Mouse (Mus musculus) hindbrain, embryonic 15.5 days (tissue): ENCODE results near the gene Adam21. TPM values are rescaled to one million over a fixed set of nuclear protein-coding genes. Genes with fewer than 3 reads are reported as not detected.
A peak's percentile ranks its signal among the peaks of the same experiment; 100 is the strongest.
"Not testable (repeated sequence)": the region's sequence is repeated elsewhere in the genome, so short reads cannot be mapped to it uniquely, and the experiment has no call there.

Experiments used
- ATAC-seq: fragments of 200-750 bp; cut with Nextera tagmentation; 2 replicates; pipeline ENCODE4 v1.8.0; 2017; ENCODE audit warnings: low read depth, moderate number of reproducible peaks, moderate TSS enrichment; ENCODE audit not compliant: low FRiP score
- H3K27ac ChIP-seq: fragments of 300-500 bp; sonication (generic); replicated peaks from 2 replicates; pipeline ENCODE4 v1.5.1; 2015; ENCODE audit warnings: mild to moderate bottlenecking, inconsistent platforms
- H3K27me3 ChIP-seq: fragments of 300-500 bp; sonication (generic); 2 replicates; pipeline ENCODE4 v1.6.1; 2015; ENCODE audit warnings: control low read depth, inconsistent platforms
- H3K36me3 ChIP-seq: fragments of 300-500 bp; sonication (generic); 2 replicates; pipeline ENCODE4 v1.6.1; 2015; ENCODE audit warnings: control low read depth, inconsistent platforms
- H3K4me1 ChIP-seq: fragments of 300-500 bp; sonication (generic); replicated peaks from 2 replicates; pipeline ENCODE4 v1.6.1; 2015; ENCODE audit warnings: control low read depth, inconsistent platforms
- H3K4me2 ChIP-seq: fragments of 300-500 bp; sonication (generic); 2 replicates; pipeline ENCODE4 v1.6.1; 2015; ENCODE audit warnings: moderate library complexity, mild to moderate bottlenecking, inconsistent platforms
- H3K4me3 ChIP-seq: fragments of 300-500 bp; sonication (generic); 2 replicates; pipeline ENCODE4 v1.5.1; 2015; ENCODE audit warnings: mild to moderate bottlenecking, inconsistent platforms
- H3K9ac ChIP-seq: fragments of 300-500 bp; sonication (generic); 2 replicates; pipeline ENCODE4 v1.6.1; 2015; ENCODE audit warnings: inconsistent platforms
- H3K9me3 ChIP-seq: fragments of 300-500 bp; sonication (generic); 2 replicates; pipeline ENCODE4 v1.6.1; 2016; ENCODE audit warnings: control low read depth, inconsistent platforms
- WGBS: fragments of 180-500 bp; shearing (Covaris S2); methylation state at CpG from one replicate; pipeline ENCODE4 v1.1.7; 2015; 5-methylcytosine and 5-hydroxymethylcytosine counted together
- polyA plus RNA-seq: library from polyadenylated mRNA; unstranded; fragments of >200 nt; fragmentation: Nextera tagmentation; extraction: Ambion mirVana; gene quantifications from 2 replicates; pipeline ENCODE4 v1.2.1, GENCODE M21; 2015

Gene Adam21
- polyA plus RNA-seq, 1 experiment from 2014 or later = 0.99 TPM

DNA sequence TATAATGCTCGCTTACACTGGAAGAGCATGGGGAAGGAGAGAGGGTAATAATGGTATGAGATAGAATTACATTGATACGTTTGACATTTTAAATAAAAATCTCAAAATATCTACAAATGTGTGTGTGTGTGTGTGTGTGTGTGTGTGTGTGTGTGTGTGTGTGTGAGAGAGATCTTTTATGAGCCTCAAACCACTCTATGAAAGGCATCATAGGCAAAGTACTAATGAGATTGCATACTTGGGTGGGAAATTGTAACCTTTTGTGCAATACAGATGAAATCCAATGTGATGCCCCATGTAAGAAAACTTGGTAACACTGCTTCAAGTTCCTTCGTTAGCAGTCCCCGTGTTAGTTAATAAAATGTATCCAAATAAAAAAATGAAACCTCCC lies 35.2 kb downstream of the Adam21 start:
- WGBS = 37% methylated on average over 4 of the region's 4 CpGs
- peak overlapping the region; percentile 77 for H3K9ac ChIP-seq
- H3K4me3 ChIP-seq = peak overlapping the region; percentile 84
- H3K27ac ChIP-seq = peak overlapping the region; percentile 81
- H3K27me3 ChIP-seq = no peaks in the 10 kb centered on the region
- peak; percentile 52; the same call in 1 of the 2 replicates for ATAC-seq
- H3K4me2 ChIP-seq = peak overlapping the region; percentile 67
- H3K36me3 ChIP-seq = no peaks in the 10 kb centered on the region
- no peaks in the 10 kb centered on the region for H3K9me3 ChIP-seq
- peaks cover 24% of the 10 kb centered on the region for H3K4me1 ChIP-seq

DNA sequence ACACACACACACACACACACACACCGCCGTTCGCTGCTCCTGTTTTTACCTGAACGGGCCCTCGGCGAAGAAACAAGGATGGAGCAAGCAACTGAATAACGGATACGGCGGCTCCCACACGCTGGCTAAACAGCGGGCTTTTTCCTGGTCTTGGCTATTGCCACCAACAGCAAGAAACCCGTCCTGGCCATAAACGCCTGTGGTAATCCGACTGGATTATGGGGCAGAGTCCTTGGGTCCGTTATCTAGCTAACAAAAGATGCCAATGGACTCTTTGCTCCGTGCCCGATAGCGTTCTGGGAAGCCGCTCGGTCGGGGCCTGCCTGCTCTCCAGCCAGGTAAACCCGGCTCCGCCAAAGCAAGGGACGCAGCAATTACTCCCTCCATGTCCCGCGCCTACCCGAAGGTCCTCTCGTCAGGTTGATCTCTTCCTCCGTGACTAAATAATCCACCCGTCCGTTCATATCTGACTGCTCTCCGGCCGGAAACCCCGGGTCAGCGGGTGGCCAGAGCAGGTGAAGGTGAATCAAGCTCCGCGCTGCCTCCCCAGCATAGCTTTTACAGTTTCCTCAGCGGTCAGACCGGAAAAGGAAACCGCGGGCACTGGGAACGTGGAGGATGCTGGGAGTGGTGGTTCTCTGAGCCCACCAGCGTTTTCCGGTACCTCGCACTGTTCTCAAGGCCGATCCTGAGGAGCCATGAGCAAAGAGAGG lies 35.8 kb downstream of the Adam21 start, which contains the start of the genes Gm20498 and Synj2bp:
Gene Gm20498, minus strand, starts transcription at position 590 of the 713 bp plus-strand sequence.
Gene Synj2bp, minus strand, starts transcription at position 596 of the 713 bp plus-strand sequence.
- Histone ChIP-seq H3K4me1 (peaks cover 24% of the 10 kb centered on the region), H3K27ac (peak within 1 kb of the TSS; percentile 81), H3K9me3 (no peaks in the 10 kb centered on the region), H3K36me3 (no peaks in the 10 kb centered on the region), H3K4me3 (peak within 1 kb of the TSS; percentile 84), H3K9ac (peak within 1 kb of the TSS; percentile 77), H3K4me2 (peak within 1 kb of the TSS; percentile 67), H3K27me3 (no peaks in the 10 kb centered on the region)
- WGBS = under 1% methylated on average over 46 of the region's 46 CpGs
- ATAC-seq = peak; percentile 96

DNA sequence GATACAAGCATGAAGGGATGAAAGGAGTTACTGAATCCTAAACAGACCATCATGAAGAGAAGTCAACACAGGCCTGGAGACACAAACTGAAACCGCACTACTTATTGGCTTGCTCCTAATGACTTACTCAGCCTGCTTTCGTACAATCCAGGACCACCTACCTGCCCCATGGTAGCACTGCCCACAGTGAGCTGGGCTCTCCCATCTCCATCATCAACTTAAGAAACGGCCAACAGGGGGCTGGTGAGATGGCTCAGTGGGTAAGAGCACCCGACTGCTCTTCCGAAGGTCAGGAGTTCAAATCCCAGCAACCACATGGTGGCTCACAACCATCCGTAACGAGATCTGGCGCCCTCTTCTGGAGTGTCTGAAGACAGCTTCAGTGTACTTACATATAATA lies 37.7 kb downstream of the Adam21 start:
- H3K9me3 ChIP-seq, ATAC-seq, H3K4me3 ChIP-seq, H3K27ac ChIP-seq, H3K27me3 ChIP-seq, H3K36me3 ChIP-seq, H3K9ac ChIP-seq: not testable (repeated sequence)
- Histone ChIP-seq H3K4me2 (0 out of 2 replicates have a peak overlapping the region, but pooled peaks have one; percentile 16), H3K4me1 (peaks cover 24% of the 10 kb centered on the region)
- WGBS = 71% methylated on average over 8 of the region's 8 CpGs

Other genes starting within 250 kb of the Adam21 start
- 10.3 and 12.2 TPM in 2 replicates for gene Slc8a3, start 235.3 kb downstream of the Adam21 start, polyA plus RNA-seq
- 0.28 and 0.51 TPM in 2 replicates for gene Gm4787, start 189.0 kb downstream of the Adam21 start, polyA plus RNA-seq
- 0.45 and 0.50 TPM in 2 replicates for gene Adam4, start 146.5 kb downstream of the Adam21 start, polyA plus RNA-seq
- 114 and 123 TPM in 2 replicates for gene Cox16, start 83.3 kb downstream of the Adam21 start, polyA plus RNA-seq
- 33.9 and 39.5 TPM in 2 replicates for gene Gm20498, start 35.6 kb downstream of the Adam21 start, polyA plus RNA-seq
- 33.3 and 40.2 TPM in 2 replicates for gene Synj2bp, start 35.6 kb downstream of the Adam21 start, polyA plus RNA-seq
- 39.4 and 42.4 TPM in 2 replicates for gene Med6, start 26.5 kb upstream of the Adam21 start, polyA plus RNA-seq
- 18.4 and 20.6 TPM in 2 replicates for gene Ttc9, start 62.8 kb upstream of the Adam21 start, polyA plus RNA-seq
- 11.4 and 12.1 TPM in 2 replicates for gene Map3k9, start 212.7 kb upstream of the Adam21 start, polyA plus RNA-seq